Comparison of ENCODE assay signal across 22 mouse cellular contexts in the genomic region with DNA sequence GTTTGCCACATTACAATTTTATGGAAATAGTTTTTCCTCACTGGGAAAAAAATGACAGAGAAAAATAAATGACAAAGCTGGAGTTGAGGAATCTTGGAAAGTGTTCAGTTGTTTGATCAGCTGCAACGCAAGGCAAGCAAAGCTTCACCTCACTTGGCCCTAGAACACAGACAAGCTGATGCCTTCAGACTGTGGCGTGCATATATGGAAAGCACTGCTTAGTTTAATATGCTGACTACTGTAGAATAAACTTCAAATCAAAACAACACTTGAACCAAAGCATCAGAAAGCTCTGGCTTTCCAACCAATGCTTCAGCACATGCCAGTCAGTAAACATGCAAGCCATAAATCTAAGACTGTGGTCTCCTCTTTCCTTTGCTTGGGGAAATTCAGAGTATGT.
A peak's percentile ranks its signal among the peaks of the same experiment; 100 is the strongest.
DNase-seq lines count a peak whose midpoint lies in the region; ATAC-seq and TF ChIP-seq lines count a peak whose summit lies in the region.
"Had no signal": no experiment of that assay in that cellular context is flagged by ENCODE, and none has a peak within 500 bp of the region (broad histone marks: within the 10 kb centered on the region; RNA-seq: fewer than 3 reads in every experiment).

No protein-coding gene starts in this region.

- H3K36me3 ChIP-seq in lung, embryonic 14.5 days (ENCODE audit: insufficient read depth), result no peaks in the 10 kb centered on the region
- H3K36me3 ChIP-seq in lung, embryonic 15.5 days, result no peaks in the 10 kb centered on the region
- no peaks in the 10 kb centered on the region for H3K36me3 ChIP-seq in lung, postnatal 0 days (ENCODE audit: insufficient read depth, low read length)
- H3K36me3 ChIP-seq in lung, embryonic 16.5 days (ENCODE audit: control insufficient read depth, insufficient read depth, low read length), result no peaks in the 10 kb centered on the region
- no peaks in the 10 kb centered on the region for H3K36me3 ChIP-seq in midbrain, embryonic 11.5 days (ENCODE audit: control insufficient read depth, insufficient read depth, low read length)
- H3K36me3 ChIP-seq in midbrain, embryonic 10.5 days, result no peaks in the 10 kb centered on the region
- H3K36me3 ChIP-seq: G1E had no signal

- 30% methylated on average over 2 of the region's 2 CpGs for WGBS in lung, embryonic 14.5 days
- 28% methylated on average over 2 of the region's 2 CpGs for WGBS in lung, embryonic 15.5 days
- 33% methylated on average over 2 of the region's 2 CpGs for WGBS in lung, postnatal 0 days
- WGBS in lung, embryonic 16.5 days, result 28% methylated on average over 2 of the region's 2 CpGs
- WGBS in midbrain, embryonic 11.5 days, result 76% methylated on average over 2 of the region's 2 CpGs
- 86% methylated on average over 2 of the region's 2 CpGs for WGBS in midbrain, embryonic 10.5 days

- no peak overlapping the region for H3K4me3 ChIP-seq in lung, embryonic 14.5 days (ENCODE audit: low read depth, low read length)
- H3K4me3 ChIP-seq in lung, embryonic 15.5 days, result no peak overlapping the region
- no peak overlapping the region for H3K4me3 ChIP-seq in lung, postnatal 0 days (ENCODE audit: low read depth, low read length)
- H3K4me3 ChIP-seq in lung, embryonic 16.5 days (ENCODE audit: low read length), result no peak overlapping the region
- H3K4me3 ChIP-seq in midbrain, embryonic 11.5 days (ENCODE audit: low read depth, low read length), result no peak overlapping the region
- H3K4me3 ChIP-seq in midbrain, embryonic 10.5 days, result no peak overlapping the region

- DNase-seq in lung, embryonic 14.5 days, result peak; percentile 75
- DNase-seq in lung, postnatal 14 days, result no peak
- DNase-seq in lung, postnatal 0 days (ENCODE audit: low spot score), result no peak
- DNase-seq in lung, postnatal 10 days, result no peak
- DNase-seq in midbrain, embryonic 11.5 days (ENCODE audit: low spot score, missing footprints), result peak; percentile 65
- DNase-seq in midbrain, embryonic 10.5 days (ENCODE audit: low spot score), result no peak
- DNase-seq: adrenal gland, adult 2 months; adrenal gland, adult 8-10 months; adrenal gland, postnatal 10 days; adrenal gland, postnatal 14 days; adrenal gland, postnatal 25 days; adrenal gland, postnatal 36 days; B cell, adult 2 months; cerebellum, adult 11 months; cerebellum, adult 11-12 months had no signal

- no peaks in the 10 kb centered on the region for H3K27me3 ChIP-seq in lung, embryonic 14.5 days (ENCODE audit: insufficient read depth, low read length)
- H3K27me3 ChIP-seq in lung, embryonic 15.5 days, result no peaks in the 10 kb centered on the region
- no peaks in the 10 kb centered on the region for H3K27me3 ChIP-seq in lung, postnatal 0 days (replicated peaks; ENCODE audit: insufficient read depth, low read length)
- H3K27me3 ChIP-seq in lung, embryonic 16.5 days (ENCODE audit: control insufficient read depth, insufficient read depth, low read depth, low read length), result no peaks in the 10 kb centered on the region
- no peaks in the 10 kb centered on the region for H3K27me3 ChIP-seq in midbrain, embryonic 11.5 days (ENCODE audit: control insufficient read depth, insufficient read depth, low read length)
- H3K27me3 ChIP-seq in midbrain, embryonic 10.5 days (ENCODE audit: low read depth, poor library complexity, severe bottlenecking), result no peaks in the 10 kb centered on the region
- H3K27me3 ChIP-seq: CH12.LX had no signal

- peak; percentile 74; the same call in 1 of the 2 replicates for ATAC-seq in lung, embryonic 14.5 days (ENCODE audit: insufficient read depth)
- ATAC-seq in lung, embryonic 15.5 days (ENCODE audit: borderline replicate concordance, extremely low read depth, low FRiP score, low TSS enrichment), result peak; percentile 64; the same call in 1 of the 2 replicates
- ATAC-seq in lung, postnatal 0 days, result no peak
- peak; percentile 74; the same call in 1 of the 2 replicates for ATAC-seq in lung, embryonic 16.5 days (ENCODE audit: low read depth)
- no peak for ATAC-seq in midbrain, embryonic 11.5 days (ENCODE audit: low FRiP score)
- ATAC-seq: activated CD4-positive, CD25-positive, alpha-beta regulatory T cell, adult 4 months; CD4-positive, CD25-positive, alpha-beta regulatory T cell, adult 4 months; Patski had no signal

- H3K27ac ChIP-seq in lung, embryonic 14.5 days (ENCODE audit: low read depth), result no peak overlapping the region
- no peak overlapping the region for H3K27ac ChIP-seq in lung, embryonic 15.5 days
- no peak overlapping the region for H3K27ac ChIP-seq in lung, postnatal 0 days (ENCODE audit: low read length)
- H3K27ac ChIP-seq in lung, embryonic 16.5 days (ENCODE audit: low read length), result no peak overlapping the region
- no peak overlapping the region for H3K27ac ChIP-seq in midbrain, embryonic 11.5 days (ENCODE audit: low read depth, low read length)
- H3K27ac ChIP-seq in midbrain, embryonic 10.5 days (replicated peaks), result no peak overlapping the region

- no peak overlapping the region for H3K4me2 ChIP-seq in lung, embryonic 14.5 days
- no peak overlapping the region for H3K4me2 ChIP-seq in lung, embryonic 15.5 days
- H3K4me2 ChIP-seq in lung, postnatal 0 days (replicated peaks; ENCODE audit: low read depth, low read length), result no peak overlapping the region
- no peak overlapping the region for H3K4me2 ChIP-seq in lung, embryonic 16.5 days (ENCODE audit: low read depth, low read length)
- no peak overlapping the region for H3K4me2 ChIP-seq in midbrain, embryonic 11.5 days

- TF ChIP-seq EP300 in lung, postnatal 0 days (IDR thresholded peaks at IDR 0.05), result no peak

- peaks cover 3% of the 10 kb centered on the region for H3K4me1 ChIP-seq in lung, embryonic 14.5 days (ENCODE audit: insufficient read depth)
- peaks cover 8% of the 10 kb centered on the region for H3K4me1 ChIP-seq in lung, embryonic 15.5 days
- no peaks in the 10 kb centered on the region for H3K4me1 ChIP-seq in lung, postnatal 0 days (ENCODE audit: insufficient read depth, low read depth, low read length)
- peaks cover 10% of the 10 kb centered on the region; the same call in 1 of the 2 replicates for H3K4me1 ChIP-seq in lung, embryonic 16.5 days (replicated peaks; ENCODE audit: control insufficient read depth, insufficient read depth, low read length)
- no peaks in the 10 kb centered on the region for H3K4me1 ChIP-seq in midbrain, embryonic 11.5 days (ENCODE audit: control insufficient read depth, insufficient read depth, low read length)
- no peaks in the 10 kb centered on the region for H3K4me1 ChIP-seq in midbrain, embryonic 10.5 days

- no peak overlapping the region for H3K9ac ChIP-seq in lung, embryonic 14.5 days
- H3K9ac ChIP-seq in lung, embryonic 15.5 days, result no peak overlapping the region
- no peak overlapping the region for H3K9ac ChIP-seq in lung, postnatal 0 days (replicated peaks; ENCODE audit: low read depth)
- H3K9ac ChIP-seq in lung, embryonic 16.5 days (ENCODE audit: low read length), result no peak overlapping the region
- no peak overlapping the region for H3K9ac ChIP-seq in midbrain, embryonic 11.5 days (ENCODE audit: low read length)

- no peak for TF ChIP-seq CTCF in lung, embryonic 14.5 days (IDR thresholded peaks at IDR 0.05; ENCODE audit: low read depth)
- TF ChIP-seq CTCF in lung, postnatal 0 days (IDR thresholded peaks at IDR 0.05), result no peak

- H3K9me3 ChIP-seq in lung, embryonic 14.5 days (ENCODE audit: low read depth, low read length), result no peaks in the 10 kb centered on the region
- H3K9me3 ChIP-seq in lung, embryonic 15.5 days, result no peaks in the 10 kb centered on the region
- no peaks in the 10 kb centered on the region for H3K9me3 ChIP-seq in lung, postnatal 0 days (ENCODE audit: low read length)
- H3K9me3 ChIP-seq in lung, embryonic 16.5 days (ENCODE audit: control insufficient read depth, low read length), result no peaks in the 10 kb centered on the region
- H3K9me3 ChIP-seq in midbrain, embryonic 11.5 days (ENCODE audit: control insufficient read depth, low read length), result no peaks in the 10 kb centered on the region
- no peaks in the 10 kb centered on the region for H3K9me3 ChIP-seq in midbrain, embryonic 10.5 days (replicated peaks)
- H3K9me3 ChIP-seq: G1E had no signal

Comparison
In these comparisons a context has a peak if more than half of its experiments do, and no peak if none do; other contexts are left out.
1. ATAC-seq: peak in lung, embryonic 14.5 days (single experiment), lung, embryonic 15.5 days (single experiment) and lung, embryonic 16.5 days (single experiment); none in lung, postnatal 0 days (single experiment) and midbrain, embryonic 11.5 days (single experiment).
2. DNase-seq: peak in lung, embryonic 14.5 days (single experiment) and midbrain, embryonic 11.5 days (single experiment); none in lung, postnatal 14 days (single experiment), lung, postnatal 0 days (single experiment), lung, postnatal 10 days (single experiment) and midbrain, embryonic 10.5 days (single experiment).